Mouse (Mus musculus) olfactory bulb, adult 2 months (tissue): Measurements from ENCODE around the gene Natd1. TPM values are rescaled to one million over a fixed set of nuclear protein-coding genes. Genes with fewer than 3 reads are reported as not detected.

ENCODE experiments used
- H3K27ac ChIP-seq: fragments of 200-500 bp; 2 replicates; pipeline ENCODE4 v1.5.1; 2012; ENCODE audit warnings: low read depth, low read length; ENCODE audit not compliant: insufficient read depth
- H3K4me1 ChIP-seq: fragments of 200-500 bp; 2 replicates; pipeline ENCODE4 v1.6.1; 2012; ENCODE audit warnings: low read length; ENCODE audit not compliant: control insufficient read depth, insufficient read depth
- H3K4me3 ChIP-seq: fragments of 200-500 bp; 2 replicates; pipeline ENCODE4 v1.5.1; 2012; ENCODE audit warnings: mild to moderate bottlenecking, low read depth, low read length, moderate library complexity; ENCODE audit not compliant: insufficient read depth
- CTCF ChIP-seq: fragments of 200-500 bp; IDR thresholded peaks from 2 replicates; pipeline ENCODE4 v1.5.1; 2012; ENCODE audit warnings: low read depth, mild to moderate bottlenecking, low read length, moderate library complexity; ENCODE audit not compliant: insufficient read depth
- POLR2A ChIP-seq: fragments of 200-500 bp; IDR thresholded peaks from 2 replicates; pipeline ENCODE4 v1.6.1; 2012; ENCODE audit warnings: mild to moderate bottlenecking, low read depth, low read length, moderate library complexity; ENCODE audit not compliant: insufficient read depth
- whole genome bisulfite sequencing: fragments of 180-500 bp; shearing (Covaris S2); methylation state at CpG from one replicate; pipeline ENCODE4 v1.1.7; 2018; 5-methylcytosine and 5-hydroxymethylcytosine counted together
- polyA plus RNA-seq: library from polyadenylated mRNA; stranded (reverse); fragments of >200 nt; gene quantifications from 2 replicates; pipeline ENCODE4 v1.2.4, GENCODE M21; 2012; ENCODE audit warnings: low replicate concordance; ENCODE audit not compliant: missing spikeins, insufficient read depth, insufficient read length

Gene Natd1
- polyA plus RNA-seq, 1 experiment, result not detected

DNA sequence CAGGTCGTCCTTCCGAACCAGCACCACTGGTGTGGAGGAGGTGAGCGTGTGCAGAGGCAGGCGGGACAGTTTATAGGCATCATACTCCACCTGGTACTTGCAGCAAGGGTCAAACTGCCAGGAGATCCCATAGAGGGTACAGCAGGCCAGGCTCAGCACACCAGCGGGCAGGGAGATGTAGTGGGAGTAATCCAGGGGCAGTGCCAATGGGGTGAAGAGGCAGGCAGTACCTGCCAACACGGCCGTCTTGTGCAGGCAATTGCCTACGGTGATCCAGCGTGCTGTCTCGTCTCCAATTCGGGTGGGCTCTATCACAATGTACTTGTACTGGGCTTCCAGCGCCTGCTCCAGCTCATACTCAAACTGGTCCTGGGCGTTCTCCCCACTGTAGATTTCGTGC is 49.6 kb downstream of the Natd1 start:
- Histone ChIP-seq H3K4me1 (peaks cover 5% of the 10 kb centered on the region; the same call in 1 of the 2 replicates), H3K4me3 (no peak overlapping the region), H3K27ac (no peak overlapping the region)
- TF ChIP-seq CTCF, result no peak
- TF ChIP-seq POLR2A, result no peak
- WGBS, result 74% methylated on average over 14 of the region's 14 CpGs

DNA sequence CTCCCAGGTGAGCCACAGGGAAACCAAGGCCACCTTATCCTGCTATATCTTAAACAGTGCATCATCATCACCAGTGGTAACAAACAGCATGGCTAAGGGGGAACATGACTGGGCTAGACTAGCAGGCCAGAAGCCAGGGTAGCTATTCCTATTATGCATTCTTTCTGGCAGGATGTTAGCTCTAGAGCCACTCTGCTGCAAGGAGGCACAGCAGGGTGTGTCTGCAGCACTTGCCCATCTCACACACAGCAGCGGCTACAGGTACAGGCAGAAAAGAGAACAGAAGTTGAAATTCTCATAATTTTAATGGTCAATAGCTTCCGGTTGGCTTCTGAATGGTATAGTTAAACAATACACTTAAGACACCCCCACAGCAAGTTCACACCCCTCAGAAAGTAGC is 50.4 kb downstream of the Natd1 start:
- no peak overlapping the region for H3K27ac ChIP-seq
- no peak overlapping the region for H3K4me3 ChIP-seq
- peaks cover 5% of the 10 kb centered on the region; the same call in 1 of the 2 replicates for H3K4me1 ChIP-seq
- 79% methylated on average over 2 of the region's 2 CpGs for WGBS
- no peak for TF ChIP-seq POLR2A
- no peak for TF ChIP-seq CTCF

DNA sequence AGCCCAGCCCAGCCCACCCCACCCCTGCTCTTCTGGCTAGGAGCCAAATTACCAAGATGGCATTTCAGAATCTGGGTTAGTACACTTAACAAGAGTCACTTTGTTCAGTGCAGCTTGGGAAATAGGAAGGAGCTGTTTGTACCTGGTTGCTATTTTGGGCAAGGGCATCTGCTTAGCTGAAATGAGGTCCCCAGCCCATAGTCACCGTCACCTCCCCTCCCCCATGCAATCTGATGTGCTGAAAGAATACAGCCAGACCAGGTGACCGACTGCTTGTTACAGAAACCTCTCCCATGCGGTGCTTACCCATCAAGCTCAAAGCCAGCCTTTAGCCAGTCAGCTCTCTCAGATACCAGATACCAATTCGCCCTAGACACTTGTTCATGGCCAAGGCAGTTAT is 51.4 kb downstream of the Natd1 start:
- Histone ChIP-seq H3K4me3 (no peak overlapping the region), H3K27ac (no peak overlapping the region), H3K4me1 (peaks cover 5% of the 10 kb centered on the region; the same call in 1 of the 2 replicates)
- TF ChIP-seq POLR2A, result no peak
- TF ChIP-seq CTCF, result no peak
- WGBS, result 82% methylated on average over 4 of the region's 4 CpGs

DNA sequence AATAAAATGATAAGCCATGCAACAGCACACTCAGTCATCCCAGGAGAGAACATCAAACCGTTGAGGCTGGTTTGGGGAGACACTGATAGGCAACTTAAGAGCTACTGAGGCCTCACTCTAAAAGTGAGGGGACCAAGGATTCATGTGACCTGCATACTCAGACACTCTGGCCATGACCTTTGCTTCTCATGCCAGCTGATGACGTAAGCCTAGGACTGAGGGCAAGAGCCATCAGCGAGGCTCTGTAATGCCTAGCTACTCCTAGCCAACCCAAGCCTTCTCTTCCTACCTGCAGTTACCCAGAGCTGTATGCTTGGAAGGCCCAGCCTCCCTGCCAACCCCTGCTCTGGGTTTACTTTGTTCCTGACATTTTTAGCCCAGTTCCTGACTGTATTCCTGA is 52.6 kb downstream of the Natd1 start:
- Histone ChIP-seq H3K4me1 (peaks cover 3% of the 10 kb centered on the region; the same call in 1 of the 2 replicates), H3K27ac (no peak overlapping the region), H3K4me3 (no peak overlapping the region)
- no peak for TF ChIP-seq POLR2A
- no peak for TF ChIP-seq CTCF
- WGBS, result 92% methylated on average over 3 of the region's 3 CpGs

DNA sequence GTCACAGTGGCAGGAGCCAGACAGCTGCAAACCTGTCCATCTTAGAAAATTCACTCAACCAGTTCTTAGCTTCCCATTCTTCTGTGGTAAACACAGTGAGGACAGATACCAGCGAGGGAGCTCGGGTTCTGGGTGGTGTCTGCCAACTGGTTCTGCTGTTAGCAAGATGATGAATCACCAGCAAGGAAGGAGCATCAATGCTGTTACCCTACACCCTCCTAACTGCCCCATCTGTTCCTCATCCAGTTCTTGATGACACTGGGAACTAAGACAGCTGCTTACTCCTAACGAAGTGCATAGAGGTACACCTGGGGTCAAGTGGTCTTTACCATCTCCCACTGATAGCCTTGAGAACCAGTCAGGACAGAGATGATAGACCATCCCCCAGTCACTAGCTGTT is 58.0 kb downstream of the Natd1 start:
- no peaks in the 10 kb centered on the region for H3K4me1 ChIP-seq
- no peak overlapping the region for H3K27ac ChIP-seq
- WGBS, result 69% methylated on average over 3 of the region's 3 CpGs
- no peak overlapping the region for H3K4me3 ChIP-seq
- TF ChIP-seq CTCF (no peak), POLR2A (no peak)

Other genes with a start within 250 kb of the Natd1 start
- not detected in 2 replicates for gene Llgl1, start 215.0 kb downstream of the Natd1 start, polyA plus RNA-seq
- not detected in 2 replicates for gene Flii, start 187.5 kb downstream of the Natd1 start, polyA plus RNA-seq
- gene Mief2, start 186.4 kb downstream of the Natd1 start, polyA plus RNA-seq, result not detected in 2 replicates
- not detected in 2 replicates for gene Top3a, start 137.4 kb downstream of the Natd1 start, polyA plus RNA-seq
- gene Smcr8, start 137.2 kb downstream of the Natd1 start, polyA plus RNA-seq, result not detected in 2 replicates
- not detected in 2 replicates for gene Shmt1, start 103.0 kb downstream of the Natd1 start, polyA plus RNA-seq
- gene Dhrs7b, start 84.1 kb downstream of the Natd1 start, polyA plus RNA-seq, result not detected in 2 replicates
- gene Tmem11, start 35.5 kb downstream of the Natd1 start, polyA plus RNA-seq, result not detected in 2 replicates
- gene Map2k3, start 17.3 kb upstream of the Natd1 start, polyA plus RNA-seq, result not detected in 2 replicates
- not detected in 2 replicates for gene Kcnj12, start 107.8 kb upstream of the Natd1 start, polyA plus RNA-seq
- not detected in 2 replicates for gene Tnfrsf13b, start 212.0 kb upstream of the Natd1 start, polyA plus RNA-seq